Mouse (Mus musculus) MEL (cell line): ENCODE results near the gene Reg4. TPM values are rescaled to one million over a fixed set of nuclear protein-coding genes. Genes with fewer than 3 reads are reported as not detected.

ENCODE experiments used
- DNase-seq: peaks from one replicate; pipeline ENCODE4 v3.0.0; 2011; ENCODE audit warnings: low read depth, low spot score
- H3K27ac ChIP-seq: 2 replicates; pipeline ENCODE4 v1.5.1; 2012; ENCODE audit warnings: low read depth, mild to moderate bottlenecking, control low read depth, low read length, moderate library complexity; ENCODE audit not compliant: control insufficient read depth
- H3K27me3 ChIP-seq, 2 experiments: fragments of 150-350 bp in 1 of 2; sonication (generic) in 1 of 2; 2 replicates each; pipeline ENCODE4 v1.6.1; 2012; ENCODE audit warnings: low read length in 2 of 2, mild to moderate bottlenecking in 2 of 2, improper control_type of control experiment in 1 of 2, moderate library complexity in 1 of 2; ENCODE audit not compliant: insufficient read depth in 2 of 2, control insufficient read depth in 1 of 2
- H3K36me3 ChIP-seq, 2 experiments: 2 replicates each; pipeline ENCODE4 v1.6.1; 2012 to 2014; ENCODE audit warnings: low read length in 2 of 2, improper control_type of control experiment in 1 of 2, inconsistent platforms in 1 of 2, mild to moderate bottlenecking in 1 of 2; ENCODE audit not compliant: insufficient read depth in 2 of 2, control insufficient read depth in 1 of 2
- H3K4me1 ChIP-seq, 2 experiments: fragments of 150-350 bp in 1 of 2; sonication (generic) in 1 of 2; 2 replicates each; pipeline ENCODE4 v1.6.1; 2012; ENCODE audit warnings: low read length in 2 of 2, improper control_type of control experiment in 1 of 2, mild to moderate bottlenecking in 1 of 2; ENCODE audit not compliant: insufficient read depth in 2 of 2, control insufficient read depth in 1 of 2
- H3K4me3 ChIP-seq, 2 experiments: fragments of 150-350 bp in 1 of 2; sonication (generic) in 1 of 2; 2 replicates each; pipeline ENCODE4 v1.5.1; 2012; ENCODE audit warnings: low read depth in 2 of 2, low read length in 2 of 2, mild to moderate bottlenecking in 2 of 2, moderate library complexity in 2 of 2, control low read depth in 1 of 2, improper control_type of control experiment in 1 of 2; ENCODE audit not compliant: control insufficient read depth in 1 of 2, insufficient read depth in 1 of 2
- H3K79me2 ChIP-seq: 2 replicates; pipeline ENCODE4 v1.6.1; 2012; ENCODE audit warnings: mild to moderate bottlenecking, low read length, moderate library complexity; ENCODE audit not compliant: control insufficient read depth, poor library complexity, insufficient read depth
- H3K9ac ChIP-seq: 2 replicates; pipeline ENCODE4 v1.6.1; 2012; ENCODE audit warnings: low read depth, mild to moderate bottlenecking, control low read depth, low read length, moderate library complexity; ENCODE audit not compliant: control insufficient read depth, poor library complexity, severe bottlenecking
- H3K9me3 ChIP-seq: fragments of 150-350 bp; sonication (generic); replicated peaks from 2 replicates; pipeline ENCODE4 v1.6.1; 2012; ENCODE audit warnings: mild to moderate bottlenecking, low read length, improper control_type of control experiment, moderate library complexity; ENCODE audit not compliant: insufficient read depth
- BHLHE40 ChIP-seq: IDR thresholded peaks from 2 replicates; pipeline ENCODE4 v1.6.1; 2012; ENCODE audit warnings: low read depth, mild to moderate bottlenecking, inconsistent platforms, low read length, improper control_type of control experiment, borderline replicate concordance
- CHD1 ChIP-seq: IDR thresholded peaks from 2 replicates; pipeline ENCODE4 v1.6.1; 2012; ENCODE audit warnings: low read depth, mild to moderate bottlenecking, inconsistent platforms, low read length, improper control_type of control experiment
- ELF1 ChIP-seq: IDR thresholded peaks from 2 replicates; pipeline ENCODE4 v1.6.1; 2014; ENCODE audit warnings: low read depth, mild to moderate bottlenecking, inconsistent platforms, low read length, improper control_type of control experiment, moderate library complexity
- EP300 ChIP-seq, 2 experiments: IDR thresholded peaks; 2 replicates each; pipeline ENCODE4 v1.6.1; 2011; ENCODE audit warnings: improper control_type of control experiment in 2 of 2, low read length in 2 of 2, low read depth in 1 of 2, mild to moderate bottlenecking in 1 of 2
- GABPA ChIP-seq: IDR thresholded peaks from 2 replicates; pipeline ENCODE4 v1.6.1; 2012; ENCODE audit warnings: low read depth, mild to moderate bottlenecking, inconsistent platforms, low read length, improper control_type of control experiment, moderate library complexity
- JUND ChIP-seq: IDR thresholded peaks from 2 replicates; pipeline ENCODE4 v1.6.1; 2011; ENCODE audit warnings: low read depth, mild to moderate bottlenecking, improper control_type of control experiment, low read length
- MAX ChIP-seq: IDR thresholded peaks from 2 replicates; pipeline ENCODE4 v1.6.1; 2011; ENCODE audit warnings: low read length, improper control_type of control experiment
- MYB ChIP-seq: IDR thresholded peaks from 2 replicates; pipeline ENCODE4 v1.6.1; 2011; ENCODE audit warnings: mild to moderate bottlenecking, low read depth, low read length, improper control_type of control experiment
- NELFE ChIP-seq: IDR thresholded peaks from 2 replicates; pipeline ENCODE4 v1.6.1; 2011; ENCODE audit warnings: low read depth, low read length, improper control_type of control experiment
- NRF1 ChIP-seq: IDR thresholded peaks from 2 replicates; pipeline ENCODE4 v1.6.1; 2014; ENCODE audit warnings: low read depth, mild to moderate bottlenecking, inconsistent platforms, low read length, improper control_type of control experiment, moderate library complexity; ENCODE audit not compliant: poor library complexity, insufficient read depth, severe bottlenecking
- POLR2A ChIP-seq, 2 experiments: IDR thresholded peaks; 2 replicates each; pipeline ENCODE4 v1.6.1; 2011 to 2012; ENCODE audit warnings: low read length in 2 of 2, mild to moderate bottlenecking in 2 of 2, control low read depth in 1 of 2, improper control_type of control experiment in 1 of 2, low read depth in 1 of 2, moderate library complexity in 1 of 2; ENCODE audit not compliant: control insufficient read depth in 1 of 2, insufficient read depth in 1 of 2, poor library complexity in 1 of 2
- POLR2AphosphoS5 ChIP-seq: IDR thresholded peaks from 2 replicates; pipeline ENCODE4 v1.6.1; 2012; ENCODE audit warnings: low read depth, borderline replicate concordance, mild to moderate bottlenecking, inconsistent platforms, low read length, moderate library complexity, mixed read lengths
- SMC3 ChIP-seq: IDR thresholded peaks from 2 replicates; pipeline ENCODE4 v1.6.1; 2011; ENCODE audit warnings: low read depth, low read length, improper control_type of control experiment
- UBTF ChIP-seq: IDR thresholded peaks from 2 replicates; pipeline ENCODE4 v1.6.1; 2012; ENCODE audit warnings: low read depth, mild to moderate bottlenecking, inconsistent platforms, low read length, improper control_type of control experiment, moderate library complexity, borderline replicate concordance; ENCODE audit not compliant: insufficient read depth
- USF1 ChIP-seq: IDR thresholded peaks from 2 replicates; pipeline ENCODE4 v1.6.1; 2014; ENCODE audit warnings: low read depth, mild to moderate bottlenecking, inconsistent platforms, low read length, improper control_type of control experiment, moderate library complexity
- ZKSCAN1 ChIP-seq: IDR thresholded peaks from 2 replicates; pipeline ENCODE4 v1.6.1; 2012; ENCODE audit warnings: low read depth, mild to moderate bottlenecking, inconsistent platforms, low read length, improper control_type of control experiment, moderate library complexity
- ZNF384 ChIP-seq: IDR thresholded peaks from 2 replicates; pipeline ENCODE4 v1.6.1; 2012; ENCODE audit warnings: low read depth, mild to moderate bottlenecking, inconsistent platforms, low read length, improper control_type of control experiment
- polyA plus RNA-seq, 2 experiments: library from polyadenylated mRNA; stranded (reverse) in 1 of 2; unstranded in 1 of 2; fragments of >175 nt in 1 of 2; fragments of >200 nt in 1 of 2; gene quantifications; 2 replicates each; pipeline versions ENCODE4 v1.2.1 to v1.2.4; 2012; ENCODE audit warnings: low replicate concordance in 2 of 2, low read depth in 1 of 2; ENCODE audit not compliant: insufficient read length in 2 of 2, insufficient read depth in 1 of 2, missing spikeins in 1 of 2
- total RNA-seq: library from RNA; depleted of rRNA; stranded (reverse); fragments of 300-350 nt; gene quantifications from 2 replicates; pipeline ENCODE4 v1.2.3, GENCODE M21; 2012

Gene Reg4
- total and polyA plus RNA-seq, 3 experiments: not detected

- Histone ChIP-seq H3K9me3 (no peaks in the 10 kb centered on the region), H3K27me3 (peaks cover 0 to 2% of the 10 kb centered on the region in 2 experiments; a peak in 1 of 4 replicates), H3K36me3 (no peaks in the 10 kb centered on the region), H3K9ac (no peak overlapping the region), H3K79me2 (no peaks in the 10 kb centered on the region), H3K4me1 (peaks cover 0 to 5% of the 10 kb centered on the region in 2 experiments; a peak in 1 of 4 replicates), H3K27ac (no peak overlapping the region), H3K4me3 (no peak overlapping the region)
- no peak for DNase-seq
- TF ChIP-seq ZKSCAN1 (no peak), ELF1 (no peak)
Observed at GRCm38 (mm10) chr3:98229943-98230342, 8.0 kb downstream of the Reg4 start.

- no peak for DNase-seq
- Histone ChIP-seq H3K9me3 (no peaks in the 10 kb centered on the region), H3K9ac (no peak overlapping the region), H3K27me3 (peaks cover 0 to 2% of the 10 kb centered on the region in 2 experiments; a peak in 1 of 4 replicates), H3K36me3 (peaks cover 0 to 5% of the 10 kb centered on the region in 2 experiments; a peak in 2 of 4 replicates), H3K4me3 (no peak overlapping the region), H3K27ac (no peak overlapping the region), H3K79me2 (no peaks in the 10 kb centered on the region), H3K4me1 (peaks cover 4 to 7% of the 10 kb centered on the region in 2 experiments)
- TF ChIP-seq POLR2AphosphoS5 (no peak), MYB (no peak), JUND (no peak), NRF1 (no peak), GABPA (no peak), MAX (no peak), CHD1 (no peak), EP300 (IDR thresholded peaks at IDR 0.05; ENCODE audit: low read depth in 1 of 2, low read length in 2 of 2) (no peak), NELFE (no peak), UBTF (no peak), POLR2A (IDR thresholded peaks at IDR 0.05; ENCODE audit: control insufficient read depth in 1 of 2, insufficient read depth in 1 of 2, low read depth in 1 of 2, low read length in 2 of 2, poor library complexity in 1 of 2) (no peak), BHLHE40 (no peak), USF1 (no peak), ZNF384 (no peak), SMC3 (no peak)
Observed at GRCm38 (mm10) chr3:98233504-98233903, 11.5 kb downstream of the Reg4 start.
